Mouse (Mus musculus): ENCODE results near the gene Macf1. TPM values are rescaled to one million over a fixed set of nuclear protein-coding genes. Genes with fewer than 3 reads are reported as not detected.

Macf1 gene
- total and polyA plus RNA-seq, 3 experiments: 71.4 to 223 (median 222) TPM

GRCm38 (mm10) chr4:123649131-123649530, 35.0 kb downstream of the Macf1 start:
- H3K36me3 ChIP-seq (ENCODE audit: control insufficient read depth, insufficient read depth, low read length): peaks cover 9% of the 10 kb centered on the region
- TF ChIP-seq POLR2A (IDR thresholded peaks at IDR 0.05; ENCODE audit: insufficient read depth, low read depth, low read length) (no peak), CTCF (IDR thresholded peaks at IDR 0.05) (no peak), EP300 (IDR thresholded peaks at IDR 0.05; ENCODE audit: insufficient read depth, low read depth, low read length) (no peak)
- peaks cover 3% of the 10 kb centered on the region for H3K4me1 ChIP-seq (ENCODE audit: control insufficient read depth, insufficient read depth, low read length)
- WGBS: 81% methylated on average over 6 of the region's 6 CpGs
- H3K9ac ChIP-seq (ENCODE audit: low read depth, low read length): no peak overlapping the region
- H3K4me3 ChIP-seq: no peak overlapping the region
- H3K79me2 ChIP-seq (replicated peaks; ENCODE audit: control insufficient read depth, insufficient read depth, low read length): peaks cover 5% of the 10 kb centered on the region; the same call in 1 of the 2 replicates
- DNase-seq: no peak
- no peaks in the 10 kb centered on the region for H3K27me3 ChIP-seq (ENCODE audit: control insufficient read depth, insufficient read depth, low read length)
- intact Hi-C loops (cut with DNase I): no loop called here
- no peak overlapping the region for H3K27ac ChIP-seq

- Histone ChIP-seq H3K4me1 (ENCODE audit: control insufficient read depth, insufficient read depth, low read length) (peaks cover 3% of the 10 kb centered on the region), H3K79me2 (replicated peaks; ENCODE audit: control insufficient read depth, insufficient read depth, low read length) (peaks cover 9% of the 10 kb centered on the region), H3K4me3 (no peak overlapping the region), H3K27ac (no peak overlapping the region), H3K9ac (ENCODE audit: low read depth, low read length) (no peak overlapping the region), H3K36me3 (ENCODE audit: control insufficient read depth, insufficient read depth, low read length) (peaks cover 9% of the 10 kb centered on the region), H3K27me3 (ENCODE audit: control insufficient read depth, insufficient read depth, low read length) (no peaks in the 10 kb centered on the region)
- 93% methylated on average over 4 of the region's 4 CpGs for WGBS
- no peak for DNase-seq
- intact Hi-C loops (cut with DNase I): no loop called here
- no peak for TF ChIP-seq CTCF (IDR thresholded peaks at IDR 0.05)
- no peak for TF ChIP-seq EP300 (IDR thresholded peaks at IDR 0.05; ENCODE audit: insufficient read depth, low read depth, low read length)
- no peak for TF ChIP-seq POLR2A (IDR thresholded peaks at IDR 0.05; ENCODE audit: insufficient read depth, low read depth, low read length)
Measured at GRCm38 (mm10) chr4:123647668-123648067, 36.5 kb downstream of the Macf1 start.

GRCm38 (mm10) chr4:123647109-123647508, 37.1 kb downstream of the Macf1 start:
- WGBS: 66% methylated on average over 2 of the region's 2 CpGs
- Histone ChIP-seq H3K79me2 (replicated peaks; ENCODE audit: control insufficient read depth, insufficient read depth, low read length) (peaks cover 9% of the 10 kb centered on the region), H3K27ac (no peak overlapping the region), H3K4me1 (ENCODE audit: control insufficient read depth, insufficient read depth, low read length) (peaks cover 2% of the 10 kb centered on the region), H3K27me3 (ENCODE audit: control insufficient read depth, insufficient read depth, low read length) (no peaks in the 10 kb centered on the region), H3K9ac (ENCODE audit: low read depth, low read length) (no peak overlapping the region), H3K36me3 (ENCODE audit: control insufficient read depth, insufficient read depth, low read length) (peaks cover 4% of the 10 kb centered on the region), H3K4me3 (no peak overlapping the region)
- DNase-seq: no peak
- TF ChIP-seq CTCF (IDR thresholded peaks at IDR 0.05) (no peak), EP300 (IDR thresholded peaks at IDR 0.05; ENCODE audit: insufficient read depth, low read depth, low read length) (no peak), POLR2A (IDR thresholded peaks at IDR 0.05; ENCODE audit: insufficient read depth, low read depth, low read length) (no peak)
- intact Hi-C loops (cut with DNase I): no loop called here

- Histone ChIP-seq H3K36me3 (ENCODE audit: control insufficient read depth, insufficient read depth, low read length) (no peaks in the 10 kb centered on the region), H3K4me3 (no peak overlapping the region), H3K4me1 (ENCODE audit: control insufficient read depth, insufficient read depth, low read length) (peaks cover 2% of the 10 kb centered on the region), H3K27ac (no peak overlapping the region), H3K79me2 (replicated peaks; ENCODE audit: control insufficient read depth, insufficient read depth, low read length) (peaks cover 10% of the 10 kb centered on the region), H3K9ac (ENCODE audit: low read depth, low read length) (no peak overlapping the region), H3K27me3 (ENCODE audit: control insufficient read depth, insufficient read depth, low read length) (no peaks in the 10 kb centered on the region)
- intact Hi-C loops (cut with DNase I): no loop called here
- TF ChIP-seq EP300 (IDR thresholded peaks at IDR 0.05; ENCODE audit: insufficient read depth, low read depth, low read length): no peak
- TF ChIP-seq CTCF (IDR thresholded peaks at IDR 0.05): no peak
- TF ChIP-seq POLR2A (IDR thresholded peaks at IDR 0.05; ENCODE audit: insufficient read depth, low read depth, low read length): no peak
- 79% methylated on average over 3 of the region's 3 CpGs for WGBS
- DNase-seq: no peak
Measured at GRCm38 (mm10) chr4:123645246-123645845, 38.8 kb downstream of the Macf1 start.

GRCm38 (mm10) chr4:123643561-123643960, 40.6 kb downstream of the Macf1 start:
- no peak for TF ChIP-seq POLR2A (IDR thresholded peaks at IDR 0.05; ENCODE audit: insufficient read depth, low read depth, low read length)
- no peak for TF ChIP-seq CTCF (IDR thresholded peaks at IDR 0.05)
- no peak for TF ChIP-seq EP300 (IDR thresholded peaks at IDR 0.05; ENCODE audit: insufficient read depth, low read depth, low read length)
- Histone ChIP-seq H3K36me3 (ENCODE audit: control insufficient read depth, insufficient read depth, low read length) (no peaks in the 10 kb centered on the region), H3K27ac (no peak overlapping the region), H3K27me3 (ENCODE audit: control insufficient read depth, insufficient read depth, low read length) (no peaks in the 10 kb centered on the region), H3K4me1 (ENCODE audit: control insufficient read depth, insufficient read depth, low read length) (peaks cover 2% of the 10 kb centered on the region), H3K9ac (ENCODE audit: low read depth, low read length) (no peak overlapping the region), H3K4me3 (no peak overlapping the region), H3K79me2 (replicated peaks; ENCODE audit: control insufficient read depth, insufficient read depth, low read length) (peaks cover 9% of the 10 kb centered on the region)
- intact Hi-C loops (cut with DNase I): no loop called here
- DNase-seq: no peak
- WGBS: 78% methylated on average over 6 of the region's 6 CpGs

GRCm38 (mm10) chr4:123642877-123643276, 41.3 kb downstream of the Macf1 start:
- H3K27ac ChIP-seq: no peak overlapping the region
- H3K4me1 ChIP-seq (ENCODE audit: control insufficient read depth, insufficient read depth, low read length): peaks cover 2% of the 10 kb centered on the region
- no peak overlapping the region for H3K4me3 ChIP-seq
- 81% methylated on average over 5 of the region's 5 CpGs for WGBS
- no peaks in the 10 kb centered on the region for H3K27me3 ChIP-seq (ENCODE audit: control insufficient read depth, insufficient read depth, low read length)
- H3K36me3 ChIP-seq (ENCODE audit: control insufficient read depth, insufficient read depth, low read length): no peaks in the 10 kb centered on the region
- intact Hi-C loops (cut with DNase I): no loop called here
- no peak for DNase-seq
- H3K79me2 ChIP-seq (replicated peaks; ENCODE audit: control insufficient read depth, insufficient read depth, low read length): peaks cover 11% of the 10 kb centered on the region
- TF ChIP-seq CTCF (IDR thresholded peaks at IDR 0.05): no peak
- no peak for TF ChIP-seq EP300 (IDR thresholded peaks at IDR 0.05; ENCODE audit: insufficient read depth, low read depth, low read length)
- TF ChIP-seq POLR2A (IDR thresholded peaks at IDR 0.05; ENCODE audit: insufficient read depth, low read depth, low read length): no peak
- no peak overlapping the region for H3K9ac ChIP-seq (ENCODE audit: low read depth, low read length)
